Mouse (Mus musculus): ENCODE results near the gene Hcn3.

DNA sequence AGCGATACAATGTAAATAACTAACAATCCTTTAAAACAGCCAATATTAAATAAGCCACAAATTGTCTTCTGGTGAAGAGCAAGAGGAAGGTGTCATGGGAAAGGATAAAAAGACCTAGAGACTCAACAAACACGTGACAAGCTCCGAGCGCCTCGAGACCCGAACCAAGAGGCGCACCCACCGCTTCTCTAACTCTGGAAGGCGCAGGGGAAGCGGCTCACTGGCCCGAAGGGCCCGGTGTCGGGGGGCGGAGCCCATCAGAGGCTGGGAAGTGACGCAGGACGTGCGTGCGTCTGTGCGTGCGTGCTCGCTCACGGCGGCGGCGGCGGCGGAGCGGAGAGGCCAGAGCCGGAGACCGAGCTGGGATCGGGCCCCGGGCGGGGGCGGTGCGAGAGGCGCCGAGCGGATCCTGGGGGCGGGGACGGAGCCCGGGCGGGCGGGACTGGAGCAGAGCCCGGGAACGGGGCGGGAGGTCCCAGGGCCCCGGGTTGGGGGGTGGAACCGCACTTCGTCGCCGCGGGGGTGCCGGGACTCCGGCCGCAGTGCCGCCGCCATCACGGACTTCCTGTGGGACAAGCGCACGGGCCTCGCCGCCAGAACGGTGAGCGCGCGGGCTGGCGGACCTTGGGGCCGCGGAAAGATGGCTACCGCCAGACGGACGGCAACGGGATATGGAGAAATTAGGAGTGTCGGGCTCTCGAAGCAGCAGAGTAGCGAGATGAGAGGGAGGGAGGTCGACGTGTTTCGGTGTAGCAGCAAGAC is 4.7 kb upstream of the Hcn3 start, which contains the start of gene Clk2:
- TF ChIP-seq POLR2A (IDR thresholded peaks at IDR 0.05; ENCODE audit: control insufficient read depth, extremely low read depth, insufficient read depth, low read length, poor library complexity), result peak; percentile 95
- TF ChIP-seq CTCF (IDR thresholded peaks at IDR 0.05; ENCODE audit: borderline replicate concordance, control insufficient read depth, extremely low read depth, insufficient read depth, low read length, poor library complexity), result 0 out of 2 replicates have a peak, but pooled peaks have one; percentile 15
